26 mouse cellular contexts compared by ENCODE assay signal in the genomic region with DNA sequence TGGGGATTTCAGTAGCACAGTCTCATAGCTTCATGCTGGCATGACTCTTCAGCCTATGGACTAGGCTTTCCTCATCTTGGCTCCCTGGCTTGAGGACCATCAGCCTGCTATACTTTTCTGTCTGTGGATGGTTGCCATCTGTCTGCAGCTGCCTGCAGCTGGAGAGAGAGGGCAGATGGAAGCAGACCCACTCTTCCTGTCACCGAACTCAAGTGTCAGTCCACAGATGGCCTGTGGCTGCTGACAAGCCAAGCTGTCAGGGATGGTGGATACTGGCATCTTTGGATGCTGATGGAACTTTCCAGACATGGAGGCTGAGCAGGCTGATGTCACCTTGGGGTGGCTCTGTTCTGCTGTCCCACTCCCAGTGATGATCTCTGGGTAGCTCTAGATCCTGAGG. TPM values are rescaled to one million over a fixed set of nuclear protein-coding genes. Genes with fewer than 3 reads are reported as not detected.
"Had no signal": no experiment of that assay in that cellular context is flagged by ENCODE, and none has a peak within 500 bp of the region (broad histone marks: within the 10 kb centered on the region; RNA-seq: fewer than 3 reads in every experiment).

No protein-coding gene starts in this region.

- H3K9ac ChIP-seq: forebrain, embryonic 15.5 days; forebrain, postnatal 0 days; heart, embryonic 13.5 days; heart, embryonic 15.5 days; hindbrain, embryonic 13.5 days; hindbrain, embryonic 15.5 days; kidney, embryonic 15.5 days; limb, embryonic 12.5 days had no signal

- ATAC-seq: forebrain, embryonic 15.5 days; forebrain, postnatal 0 days; hindbrain, postnatal 0 days; intestine, embryonic 16.5 days had no signal

- DNase-seq: forebrain, postnatal 0 days; gastrocnemius, postnatal 14 days; gastrocnemius, postnatal 36 days; heart, adult 2 months; heart, postnatal 14 days; heart, postnatal 36 days; kidney, adult 11 months; kidney, adult 2 months; kidney, adult 9 months; kidney, postnatal 14 days; kidney, postnatal 36 days; layer of hippocampus, adult 9-11 months; layer of hippocampus, postnatal 36 days had no signal

- H3K36me3 ChIP-seq: forebrain, embryonic 15.5 days; heart, embryonic 13.5 days; heart, embryonic 15.5 days; hindbrain, embryonic 13.5 days; hindbrain, embryonic 15.5 days; kidney, embryonic 15.5 days; limb, embryonic 10.5 days; limb, embryonic 12.5 days had no signal

- H3K4me3 ChIP-seq: forebrain, embryonic 15.5 days; heart, adult 2 months; heart, embryonic 13.5 days; heart, embryonic 15.5 days; hindbrain, embryonic 13.5 days; hindbrain, embryonic 15.5 days; kidney, embryonic 15.5 days; limb, embryonic 10.5 days; limb, embryonic 12.5 days had no signal

- H3K27ac ChIP-seq: forebrain, embryonic 15.5 days; heart, adult 2 months; heart, embryonic 13.5 days; heart, embryonic 15.5 days; hindbrain, embryonic 13.5 days; hindbrain, embryonic 15.5 days; hindbrain, postnatal 0 days; kidney, embryonic 15.5 days; kidney, postnatal 0 days; limb, embryonic 10.5 days; limb, embryonic 12.5 days had no signal

- H3K4me2 ChIP-seq: forebrain, embryonic 15.5 days; heart, embryonic 11.5 days; heart, embryonic 13.5 days; heart, embryonic 15.5 days; hindbrain, embryonic 13.5 days; hindbrain, embryonic 15.5 days; kidney, embryonic 15.5 days; limb, embryonic 12.5 days had no signal

- H3K9me3 ChIP-seq: forebrain, embryonic 15.5 days; heart, embryonic 15.5 days; hindbrain, embryonic 13.5 days; hindbrain, embryonic 15.5 days; kidney, embryonic 15.5 days; limb, embryonic 10.5 days; limb, embryonic 12.5 days had no signal

RNA-seq across cellular contexts. Expression of a gene that starts 6.0 kb away (rescaled TPM):
- total RNA-seq: hematopoietic stem cell, adult 5-6 weeks had no signal
